Mouse (Mus musculus) hindbrain, postnatal 0 days (tissue): ENCODE results near the gene Rspo1. TPM values are rescaled to one million over a fixed set of nuclear protein-coding genes. Genes with fewer than 3 reads are reported as not detected.

Experiments
- ATAC-seq: fragments of 200-750 bp; cut with Nextera tagmentation; 2 replicates; pipeline ENCODE4 v1.8.0; 2017; ENCODE audit warnings: mild to moderate bottlenecking, moderate TSS enrichment, moderate library complexity
- DNase-seq: peaks from one replicate; pipeline ENCODE4 v3.0.0-alpha.2; 2015; ENCODE audit warnings: low spot score
- H3K27ac ChIP-seq: fragments of 300-500 bp; sonication (generic); 2 replicates; pipeline ENCODE4 v1.5.1; 2014; ENCODE audit warnings: mild to moderate bottlenecking
- H3K27me3 ChIP-seq: fragments of 300-500 bp; sonication (generic); 2 replicates; pipeline ENCODE4 v1.6.1; 2014; ENCODE audit warnings: low read length, mixed read lengths; ENCODE audit not compliant: insufficient read depth
- H3K36me3 ChIP-seq: fragments of 300-500 bp; sonication (generic); 2 replicates; pipeline ENCODE4 v1.6.1; 2014; ENCODE audit warnings: low read length, mixed read lengths; ENCODE audit not compliant: insufficient read depth
- H3K4me1 ChIP-seq: fragments of 300-500 bp; sonication (generic); 2 replicates; pipeline ENCODE4 v1.6.1; 2014; ENCODE audit warnings: antibody characterized with exemption, low read length, mixed read lengths; ENCODE audit not compliant: insufficient read depth
- H3K4me2 ChIP-seq: fragments of 300-500 bp; sonication (generic); 2 replicates; pipeline ENCODE4 v1.6.1; 2014; ENCODE audit warnings: low read depth, mild to moderate bottlenecking, low read length, moderate library complexity, mixed read lengths
- H3K4me3 ChIP-seq: fragments of 300-500 bp; sonication (generic); 2 replicates; pipeline ENCODE4 v1.5.1; 2014; ENCODE audit warnings: low read length
- H3K9ac ChIP-seq: fragments of 300-500 bp; sonication (generic); replicated peaks from 2 replicates; pipeline ENCODE4 v1.6.1; 2014; ENCODE audit warnings: mild to moderate bottlenecking, low read length, moderate library complexity, mixed read lengths
- H3K9me3 ChIP-seq: fragments of 300-500 bp; sonication (generic); 2 replicates; pipeline ENCODE4 v1.6.1; 2016; ENCODE audit warnings: low read length, mixed read lengths
- CTCF ChIP-seq: IDR thresholded peaks from 2 replicates; pipeline ENCODE4 v1.5.1; 2016; ENCODE audit warnings: antibody characterized with exemption, control low read depth, low read depth
- WGBS: fragments of 180-500 bp; shearing (Covaris S2); extraction: QIAGEN DNeasy Blood & Tissue Kit; methylation state at CpG from one replicate; pipeline ENCODE4 v1.1.7; 2014; 5-methylcytosine and 5-hydroxymethylcytosine counted together
- polyA plus RNA-seq: library from polyadenylated mRNA; unstranded; fragments of >200 nt; fragmentation: Nextera tagmentation; extraction: Ambion mirVana; gene quantifications from 2 replicates; pipeline ENCODE4 v1.2.1, GENCODE M21; 2015
- total RNA-seq: library from RNA; depleted of rRNA; stranded (reverse); fragments of >200 nt; gene quantifications from 2 replicates; pipeline ENCODE4 v1.2.3, GENCODE M21; 2014

Rspo1 gene
- total and polyA plus RNA-seq, 2 experiments from 2014 or later: 0.95 to 13.6 TPM

GRCm38 (mm10) chr4:125004886-125005285 lies 18.7 kb downstream of the Rspo1 start:
- Histone ChIP-seq H3K4me3 (no peak overlapping the region), H3K9ac (no peak overlapping the region), H3K4me2 (no peak overlapping the region), H3K36me3 (no peaks in the 10 kb centered on the region), H3K4me1 (0 out of 2 replicates have a peak, but pooled peaks cover 2% of the 10 kb centered on the region), H3K27ac (no peak overlapping the region), H3K27me3 (no peaks in the 10 kb centered on the region; the same call in 1 of the 2 replicates), H3K9me3 (no peaks in the 10 kb centered on the region)
- TF ChIP-seq CTCF: no peak
- ATAC-seq (no peak), DNase-seq (no peak)
- 52% methylated on average over 12 of the region's 12 CpGs for WGBS

- no peak for ATAC-seq
- Histone ChIP-seq H3K36me3 (no peaks in the 10 kb centered on the region), H3K4me2 (no peak overlapping the region), H3K27ac (no peak overlapping the region), H3K9ac (no peak overlapping the region), H3K9me3 (no peaks in the 10 kb centered on the region), H3K4me1 (0 out of 2 replicates have a peak, but pooled peaks cover 2% of the 10 kb centered on the region), H3K4me3 (no peak overlapping the region), H3K27me3 (no peaks in the 10 kb centered on the region; the same call in 1 of the 2 replicates)
- 50% methylated on average over 15 of the region's 15 CpGs for WGBS
- DNase-seq: no peak
- TF ChIP-seq CTCF: no peak
Measured at GRCm38 (mm10) chr4:125007460-125007859, 21.2 kb downstream of the Rspo1 start.

- Histone ChIP-seq H3K27ac (no peak overlapping the region), H3K4me3 (no peak overlapping the region), H3K27me3 (no peaks in the 10 kb centered on the region; the same call in 1 of the 2 replicates), H3K9me3 (no peaks in the 10 kb centered on the region), H3K4me2 (no peak overlapping the region), H3K36me3 (no peaks in the 10 kb centered on the region), H3K4me1 (0 out of 2 replicates have a peak, but pooled peaks cover 2% of the 10 kb centered on the region), H3K9ac (no peak overlapping the region)
- ATAC-seq (no peak), DNase-seq (no peak)
- no peak for TF ChIP-seq CTCF
- 49% methylated on average over 6 of the region's 6 CpGs for WGBS
Measured at GRCm38 (mm10) chr4:125008220-125008619, 22.0 kb downstream of the Rspo1 start.

- Histone ChIP-seq H3K4me1 (0 out of 2 replicates have a peak, but pooled peaks cover 2% of the 10 kb centered on the region), H3K4me3 (no peak overlapping the region), H3K9me3 (no peaks in the 10 kb centered on the region), H3K36me3 (no peaks in the 10 kb centered on the region), H3K27ac (no peak overlapping the region), H3K4me2 (no peak overlapping the region), H3K27me3 (no peaks in the 10 kb centered on the region; the same call in 1 of the 2 replicates), H3K9ac (no peak overlapping the region)
- peak; percentile 61 for DNase-seq
- WGBS: 41% methylated on average over 8 of the region's 8 CpGs
- ATAC-seq: no peak
- no peak for TF ChIP-seq CTCF
Measured at GRCm38 (mm10) chr4:125008712-125009111, 22.5 kb downstream of the Rspo1 start.

GRCm38 (mm10) chr4:125015806-125016635 lies 29.8 kb downstream of the Rspo1 start, which contains the start of gene Gnl2:
Gnl2 (plus strand) TSS chr4:125016585.
- TF ChIP-seq CTCF: no peak
- H3K27ac ChIP-seq: no peak within 1 kb of the TSS
- H3K4me3 ChIP-seq: no peak within 1 kb of the TSS
- ATAC-seq (no peak), DNase-seq (no peak)
- 81% methylated on average over 10 of the region's 10 CpGs for WGBS
- H3K4me2 ChIP-seq: no peak within 1 kb of the TSS
- no peaks in the 10 kb centered on the region for H3K4me1 ChIP-seq
- no peaks in the 10 kb centered on the region for H3K9me3 ChIP-seq
- no peaks in the 10 kb centered on the region; the same call in 1 of the 2 replicates for H3K27me3 ChIP-seq
- H3K9ac ChIP-seq: no peak within 1 kb of the TSS
- no peaks in the 10 kb centered on the region for H3K36me3 ChIP-seq

- Histone ChIP-seq H3K9ac (no peak overlapping the region), H3K9me3 (no peaks in the 10 kb centered on the region), H3K4me2 (no peak overlapping the region), H3K4me3 (no peak overlapping the region), H3K27ac (no peak overlapping the region), H3K36me3 (no peaks in the 10 kb centered on the region), H3K4me1 (no peaks in the 10 kb centered on the region), H3K27me3 (no peaks in the 10 kb centered on the region; the same call in 1 of the 2 replicates)
- TF ChIP-seq CTCF: no peak
- 63% methylated on average over 11 of the region's 11 CpGs for WGBS
- DNase-seq (no peak), ATAC-seq (no peak)
Measured at GRCm38 (mm10) chr4:125017431-125017830, 31.2 kb downstream of the Rspo1 start.
